Mouse (Mus musculus): Measurements from ENCODE around the gene Aar2. TPM values are rescaled to one million over a fixed set of nuclear protein-coding genes. Genes with fewer than 3 reads are reported as not detected.
A peak's percentile ranks its signal among the peaks of the same experiment; 100 is the strongest.

The Aar2 gene
- total and polyA plus RNA-seq, 3 experiments: 28.2 to 34.1 TPM; not detected in 1

DNA sequence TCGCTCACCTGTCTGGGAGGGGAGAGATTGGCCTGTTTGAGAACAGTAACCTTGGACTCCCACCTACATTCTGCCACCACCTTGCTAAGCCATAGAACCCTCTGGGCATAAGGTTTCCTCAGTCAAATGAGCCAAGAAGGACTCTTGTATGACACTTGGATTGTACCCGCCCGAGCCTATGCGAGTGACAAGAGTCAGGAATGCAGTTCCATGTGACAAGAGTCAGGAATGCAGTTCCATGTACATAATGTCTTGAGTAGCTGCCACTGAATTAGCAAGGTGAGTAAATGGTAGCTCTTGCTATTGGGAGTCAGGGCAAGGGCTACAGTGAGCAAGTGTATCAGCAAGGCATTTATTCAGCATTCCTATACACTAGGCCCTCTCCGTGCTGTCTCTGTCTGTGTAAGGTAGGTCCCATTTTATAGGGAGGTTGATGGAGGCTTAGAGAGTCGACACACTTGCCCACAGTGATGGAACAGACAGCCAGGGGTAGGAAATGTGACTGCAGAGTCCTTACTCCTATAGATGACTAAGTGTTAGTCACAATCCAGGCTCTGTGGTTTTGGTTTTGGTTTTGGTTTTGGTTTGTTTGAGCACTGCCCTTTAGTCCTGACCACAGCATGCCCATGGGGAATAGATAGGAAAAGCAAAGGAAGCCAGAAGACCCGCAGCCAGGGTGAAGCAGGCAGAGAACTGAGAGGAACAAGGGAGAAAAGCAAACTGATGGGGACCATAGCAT lies 8.4 kb upstream of the Aar2 start:
- no peaks in the 10 kb centered on the region for H3K79me2 ChIP-seq (ENCODE audit: control insufficient read depth, insufficient read depth, low read length, poor library complexity)
- H3K27ac ChIP-seq (ENCODE audit: control insufficient read depth, low read depth, low read length): no peak overlapping the region
- H3K9me3 ChIP-seq (replicated peaks; ENCODE audit: insufficient read depth, low read length): no peaks in the 10 kb centered on the region
- no peaks in the 10 kb centered on the region for H3K4me1 ChIP-seq (ENCODE audit: control insufficient read depth in 1 of 2, insufficient read depth in 2 of 2, low read length in 2 of 2)
- TF ChIP-seq USF1 (IDR thresholded peaks at IDR 0.05; ENCODE audit: low read depth, low read length) (no peak), POLR2A (IDR thresholded peaks at IDR 0.05; ENCODE audit: control insufficient read depth in 1 of 2, insufficient read depth in 1 of 2, low read depth in 1 of 2, low read length in 2 of 2, poor library complexity in 1 of 2) (no peak), RCOR1 (IDR thresholded peaks at IDR 0.05; ENCODE audit: low read depth, low read length) (no peak), MAZ (IDR thresholded peaks at IDR 0.05; ENCODE audit: low read depth, low read length) (no peak), MYB (IDR thresholded peaks at IDR 0.05; ENCODE audit: low read depth, low read length) (no peak), GABPA (IDR thresholded peaks at IDR 0.05; ENCODE audit: low read depth, low read length) (no peak), ZC3H11A (IDR thresholded peaks at IDR 0.05; ENCODE audit: low read depth, low read length) (no peak), UBTF (IDR thresholded peaks at IDR 0.05; ENCODE audit: borderline replicate concordance, insufficient read depth, low read depth, low read length) (no peak), GATA1 (IDR thresholded peaks at IDR 0.05; ENCODE audit: low read depth, low read length) (no peak), POLR2AphosphoS2 (IDR thresholded peaks at IDR 0.05; ENCODE audit: low read length) (no peak), SMC3 (IDR thresholded peaks at IDR 0.05; ENCODE audit: low read depth, low read length) (no peak), ELF1 (IDR thresholded peaks at IDR 0.05; ENCODE audit: low read depth, low read length) (no peak), KAT2A (conservative IDR thresholded peaks at IDR 0.05; ENCODE audit: low read depth, low read length) (no peak), JUND (IDR thresholded peaks at IDR 0.05; ENCODE audit: low read depth, low read length) (no peak), HCFC1 (IDR thresholded peaks at IDR 0.05; ENCODE audit: low read depth, low read length) (no peak), EP300 (IDR thresholded peaks at IDR 0.05; ENCODE audit: low read depth in 1 of 2, low read length in 2 of 2) (no peak), BHLHE40 (IDR thresholded peaks at IDR 0.05; ENCODE audit: borderline replicate concordance, low read depth, low read length) (no peak), MAFK (IDR thresholded peaks at IDR 0.05; ENCODE audit: borderline replicate concordance, low read depth, low read length) (no peak)
- H3K36me3 ChIP-seq (ENCODE audit: control insufficient read depth in 1 of 2, insufficient read depth in 2 of 2, low read length in 2 of 2): no peaks in the 10 kb centered on the region
- no peak overlapping the region for H3K4me3 ChIP-seq (ENCODE audit: control insufficient read depth in 1 of 2, insufficient read depth in 1 of 2, low read depth in 2 of 2, low read length in 2 of 2)
- no peak overlapping the region for H3K9ac ChIP-seq (ENCODE audit: control insufficient read depth, low read depth, low read length, poor library complexity, severe bottlenecking)
- no peaks in the 10 kb centered on the region for H3K27me3 ChIP-seq (ENCODE audit: control insufficient read depth in 1 of 2, insufficient read depth in 2 of 2, low read length in 2 of 2)
- DNase-seq (ENCODE audit: low read depth, low spot score): no peak

DNA sequence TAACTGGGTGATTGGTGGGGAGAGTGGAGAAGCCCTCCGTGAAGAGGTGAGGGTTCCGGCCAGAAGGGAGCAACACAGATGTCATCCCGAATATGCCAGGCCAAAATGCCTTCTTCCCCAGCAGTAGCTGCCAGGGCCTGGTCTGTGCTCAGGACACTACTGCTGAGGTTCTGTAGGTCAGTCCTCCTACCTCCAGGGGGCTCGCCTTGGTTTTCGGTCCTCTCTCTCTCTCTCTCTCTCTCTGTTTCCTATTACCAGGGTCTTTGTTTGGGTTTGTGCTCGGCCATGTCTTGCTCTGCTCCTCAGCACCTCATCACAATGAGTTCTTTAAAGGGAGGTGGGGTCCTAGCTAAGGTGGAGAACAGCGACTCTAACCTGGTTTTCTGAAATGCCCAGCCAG lies 6.4 kb upstream of the Aar2 start:
- Histone ChIP-seq H3K9ac (ENCODE audit: control insufficient read depth, low read depth, low read length, poor library complexity, severe bottlenecking) (no peak overlapping the region), H3K27ac (ENCODE audit: control insufficient read depth, low read depth, low read length) (no peak overlapping the region), H3K27me3 (ENCODE audit: control insufficient read depth in 1 of 2, insufficient read depth in 2 of 2, low read length in 2 of 2) (no peaks in the 10 kb centered on the region), H3K9me3 (replicated peaks; ENCODE audit: insufficient read depth, low read length) (no peaks in the 10 kb centered on the region), H3K4me3 (ENCODE audit: control insufficient read depth in 1 of 2, insufficient read depth in 1 of 2, low read depth in 2 of 2, low read length in 2 of 2) (no peak overlapping the region), H3K4me1 (ENCODE audit: control insufficient read depth in 1 of 2, insufficient read depth in 2 of 2, low read length in 2 of 2) (no peaks in the 10 kb centered on the region), H3K36me3 (ENCODE audit: control insufficient read depth in 1 of 2, insufficient read depth in 2 of 2, low read length in 2 of 2) (no peaks in the 10 kb centered on the region), H3K79me2 (ENCODE audit: control insufficient read depth, insufficient read depth, low read length, poor library complexity) (no peaks in the 10 kb centered on the region)
- no peak for TF ChIP-seq E2F4 (IDR thresholded peaks at IDR 0.05; ENCODE audit: borderline replicate concordance, low read depth, low read length)
- TF ChIP-seq ELF1 (IDR thresholded peaks at IDR 0.05; ENCODE audit: low read depth, low read length): no peak
- TF ChIP-seq CTCF (IDR thresholded peaks at IDR 0.05 in 2 of 3, conservative IDR thresholded peaks at IDR 0.05 in 1 of 3; ENCODE audit: control insufficient read depth in 1 of 3, insufficient read depth in 1 of 3, low read depth in 2 of 3, low read length in 3 of 3, poor library complexity in 1 of 3, severe bottlenecking in 1 of 3): peak in 1 of 3 experiments; percentile 17; a peak in 2 of 6 replicates
- peak; percentile 16 for DNase-seq (ENCODE audit: low read depth, low spot score)

Measured in MEL (cell line).